Mouse (Mus musculus) intestine, embryonic 16.5 days (tissue): Measurements from ENCODE around the gene Kras. TPM values are rescaled to one million over a fixed set of nuclear protein-coding genes. Genes with fewer than 3 reads are reported as not detected.

Experiments used
- ATAC-seq: fragments of 200-750 bp; cut with Nextera tagmentation; 2 replicates; pipeline ENCODE4 v1.8.0; 2017; ENCODE audit warnings: moderate TSS enrichment, moderate library complexity
- H3K27ac ChIP-seq: fragments of 300-500 bp; sonication (generic); 2 replicates; pipeline ENCODE4 v1.5.1; 2014; ENCODE audit warnings: mild to moderate bottlenecking, low read length
- H3K27me3 ChIP-seq: fragments of 300-500 bp; sonication (generic); replicated peaks from 2 replicates; pipeline ENCODE4 v1.6.1; 2014; ENCODE audit warnings: low read length, control low read depth, mixed read lengths; ENCODE audit not compliant: control insufficient read depth, insufficient read depth
- H3K36me3 ChIP-seq: fragments of 300-500 bp; sonication (generic); 2 replicates; pipeline ENCODE4 v1.6.1; 2014; ENCODE audit warnings: low read length, control low read depth; ENCODE audit not compliant: control insufficient read depth, insufficient read depth
- H3K4me1 ChIP-seq: fragments of 300-500 bp; sonication (generic); 2 replicates; pipeline ENCODE4 v1.6.1; 2014; ENCODE audit warnings: low read length, control low read depth, mixed read lengths; ENCODE audit not compliant: control insufficient read depth, insufficient read depth
- H3K4me2 ChIP-seq: fragments of 300-500 bp; sonication (generic); 2 replicates; pipeline ENCODE4 v1.6.1; 2014; ENCODE audit warnings: low read depth, low read length, control low read depth
- H3K4me3 ChIP-seq: fragments of 300-500 bp; sonication (generic); 2 replicates; pipeline ENCODE4 v1.5.1; 2014; ENCODE audit warnings: mild to moderate bottlenecking, low read length
- H3K9ac ChIP-seq: fragments of 300-500 bp; sonication (generic); 2 replicates; pipeline ENCODE4 v1.6.1; 2014; ENCODE audit warnings: low read depth, low read length
- H3K9me3 ChIP-seq: fragments of 300-500 bp; sonication (generic); 2 replicates; pipeline ENCODE4 v1.6.1; 2016; ENCODE audit warnings: low read length, control low read depth; ENCODE audit not compliant: control insufficient read depth
- WGBS: fragments of 180-500 bp; shearing (Covaris S2); extraction: QIAGEN DNeasy Blood & Tissue Kit; methylation state at CpG from one replicate; pipeline ENCODE4 v1.1.7; 2014; 5-methylcytosine and 5-hydroxymethylcytosine counted together
- polyA plus RNA-seq: library from polyadenylated mRNA; unstranded; fragments of >200 nt; fragmentation: Nextera tagmentation; extraction: Ambion mirVana; gene quantifications from 2 replicates; pipeline ENCODE4 v1.2.1, GENCODE M21; 2015

The Kras gene
- polyA plus RNA-seq, 1 experiment from 2014 or later, result 56.6 TPM

DNA sequence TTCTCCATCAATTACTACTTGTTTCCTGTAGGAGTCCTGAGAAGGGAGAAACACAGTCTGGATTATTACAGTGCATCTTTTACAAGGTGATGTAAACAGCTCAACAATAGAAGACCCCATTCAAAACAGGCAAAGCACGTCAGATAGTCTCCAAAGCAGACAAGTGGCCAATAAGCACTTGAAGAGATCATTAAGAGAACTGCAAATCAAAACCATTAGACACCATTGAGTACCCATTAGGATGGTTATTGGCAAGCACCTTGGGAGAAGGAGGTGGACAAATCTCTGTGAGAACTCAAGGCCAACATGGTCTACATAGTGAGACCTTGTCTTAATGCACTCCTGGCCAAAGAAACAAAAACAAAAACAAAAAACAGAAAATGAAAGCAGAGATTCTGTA is 15.6 kb downstream of the Kras start:
- Histone ChIP-seq H3K27ac (no peak overlapping the region), H3K4me3 (no peak overlapping the region), H3K4me1 (no peaks in the 10 kb centered on the region), H3K27me3 (no peaks in the 10 kb centered on the region), H3K4me2 (no peak overlapping the region), H3K9me3 (no peaks in the 10 kb centered on the region), H3K9ac (no peak overlapping the region), H3K36me3 (peaks cover 3% of the 10 kb centered on the region; the same call in 1 of the 2 replicates)
- no peak for ATAC-seq
- WGBS, result 82% methylated on average over 1 of the region's 1 CpGs

DNA sequence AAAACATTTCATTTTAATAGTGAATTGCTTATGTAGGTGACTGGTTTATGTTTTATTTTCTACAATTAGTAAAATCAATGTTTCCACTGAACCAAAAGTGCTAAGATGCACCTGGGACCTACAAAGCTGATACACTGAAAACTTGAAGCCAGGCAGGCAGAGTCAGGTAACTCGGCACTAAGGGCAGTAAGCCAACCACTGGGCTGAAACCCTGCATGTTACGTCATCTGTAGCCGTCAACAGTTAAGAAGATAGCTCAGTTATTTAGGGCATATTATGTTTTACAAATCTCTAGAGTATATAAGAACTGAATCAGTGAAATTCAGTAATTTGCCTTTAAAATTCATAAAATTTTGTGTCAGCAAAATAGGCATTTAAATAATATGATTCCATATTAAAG is 23.7 kb downstream of the Kras start:
- no peak overlapping the region for H3K9ac ChIP-seq
- ATAC-seq, result no peak
- H3K36me3 ChIP-seq, result peaks cover 3% of the 10 kb centered on the region; the same call in 1 of the 2 replicates
- no peaks in the 10 kb centered on the region for H3K27me3 ChIP-seq
- no peak overlapping the region for H3K4me3 ChIP-seq
- H3K9me3 ChIP-seq, result no peaks in the 10 kb centered on the region
- H3K27ac ChIP-seq, result no peak overlapping the region
- no peaks in the 10 kb centered on the region for H3K4me1 ChIP-seq
- H3K4me2 ChIP-seq, result no peak overlapping the region
- 83% methylated on average over 3 of the region's 3 CpGs for WGBS

DNA sequence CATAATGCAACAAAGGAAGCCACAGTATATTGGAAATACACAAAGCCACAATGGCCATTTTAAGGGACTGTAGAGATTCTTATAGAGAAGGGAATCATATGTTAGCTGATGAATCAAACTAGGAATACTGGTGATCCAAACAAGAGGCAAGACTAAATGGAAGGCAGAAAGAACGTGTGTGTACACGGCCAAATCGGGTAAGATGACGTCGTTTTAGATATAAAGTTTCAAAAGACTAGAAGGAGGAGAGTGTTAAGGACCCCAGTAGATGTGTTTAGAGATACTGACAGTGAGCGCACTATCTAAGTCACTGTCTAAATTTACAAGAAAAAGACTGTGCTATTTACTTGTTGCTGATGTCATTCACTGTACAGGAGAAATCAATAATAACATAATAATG is 25.8 kb downstream of the Kras start:
- Histone ChIP-seq H3K27ac (no peak overlapping the region), H3K4me3 (no peak overlapping the region), H3K27me3 (no peaks in the 10 kb centered on the region), H3K9ac (no peak overlapping the region), H3K36me3 (peaks cover 3% of the 10 kb centered on the region; the same call in 1 of the 2 replicates), H3K9me3 (no peaks in the 10 kb centered on the region), H3K4me2 (no peak overlapping the region), H3K4me1 (no peaks in the 10 kb centered on the region)
- WGBS, result 91% methylated on average over 6 of the region's 6 CpGs
- no peak for ATAC-seq

DNA sequence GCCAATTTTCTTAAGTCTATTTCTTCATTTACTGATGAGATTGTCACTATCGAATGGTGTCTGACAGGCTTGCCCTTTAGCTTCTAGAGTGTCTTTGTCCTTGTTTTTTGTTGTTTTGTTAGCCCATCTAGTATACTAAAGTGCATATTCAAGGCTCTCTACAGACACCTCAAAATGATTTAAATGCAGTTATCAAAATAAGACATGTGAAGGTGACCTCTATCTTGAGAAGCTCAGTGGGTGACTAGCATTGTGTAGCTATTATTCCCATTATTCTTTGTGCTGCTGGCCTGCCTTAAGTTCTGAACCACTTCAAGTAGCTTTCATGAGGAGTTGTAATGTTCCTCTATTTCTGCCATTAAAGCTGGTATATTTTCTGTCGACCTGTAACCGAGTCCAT is 34.2 kb downstream of the Kras start:
- Histone ChIP-seq H3K4me2 (no peak overlapping the region), H3K9ac (no peak overlapping the region), H3K4me1 (no peaks in the 10 kb centered on the region), H3K9me3 (no peaks in the 10 kb centered on the region), H3K36me3 (peaks cover 7% of the 10 kb centered on the region; the same call in 1 of the 2 replicates), H3K27me3 (no peaks in the 10 kb centered on the region), H3K27ac (no peak overlapping the region), H3K4me3 (no peak overlapping the region)
- 87% methylated on average over 3 of the region's 3 CpGs for WGBS
- no peak for ATAC-seq

DNA sequence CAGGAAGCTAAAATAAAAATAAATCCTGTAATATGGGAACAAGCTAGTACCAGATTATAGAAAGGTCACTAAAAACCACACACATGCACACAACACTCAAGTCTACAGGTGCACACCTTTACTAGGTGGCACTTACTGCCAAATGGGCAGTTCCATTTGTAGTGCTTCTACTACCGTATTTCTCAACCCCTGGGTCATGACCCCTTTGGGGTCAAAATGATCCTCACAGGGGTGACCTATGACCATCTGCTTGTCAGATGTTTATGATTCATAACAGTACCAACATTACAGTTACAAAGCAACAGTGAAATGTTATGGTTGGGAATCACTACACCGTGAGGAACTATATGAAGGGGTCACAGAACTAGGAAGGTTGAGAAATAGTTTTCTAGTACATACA is 36.1 kb downstream of the Kras start:
- Histone ChIP-seq H3K36me3 (peaks cover 4% of the 10 kb centered on the region; the same call in 1 of the 2 replicates), H3K4me1 (peaks cover 3% of the 10 kb centered on the region; the same call in 1 of the 2 replicates), H3K9me3 (no peaks in the 10 kb centered on the region), H3K9ac (no peak overlapping the region), H3K4me2 (no peak overlapping the region), H3K27ac (no peak overlapping the region), H3K4me3 (no peak overlapping the region), H3K27me3 (no peaks in the 10 kb centered on the region)
- ATAC-seq, result no peak
- 78% methylated on average over 2 of the region's 2 CpGs for WGBS

DNA sequence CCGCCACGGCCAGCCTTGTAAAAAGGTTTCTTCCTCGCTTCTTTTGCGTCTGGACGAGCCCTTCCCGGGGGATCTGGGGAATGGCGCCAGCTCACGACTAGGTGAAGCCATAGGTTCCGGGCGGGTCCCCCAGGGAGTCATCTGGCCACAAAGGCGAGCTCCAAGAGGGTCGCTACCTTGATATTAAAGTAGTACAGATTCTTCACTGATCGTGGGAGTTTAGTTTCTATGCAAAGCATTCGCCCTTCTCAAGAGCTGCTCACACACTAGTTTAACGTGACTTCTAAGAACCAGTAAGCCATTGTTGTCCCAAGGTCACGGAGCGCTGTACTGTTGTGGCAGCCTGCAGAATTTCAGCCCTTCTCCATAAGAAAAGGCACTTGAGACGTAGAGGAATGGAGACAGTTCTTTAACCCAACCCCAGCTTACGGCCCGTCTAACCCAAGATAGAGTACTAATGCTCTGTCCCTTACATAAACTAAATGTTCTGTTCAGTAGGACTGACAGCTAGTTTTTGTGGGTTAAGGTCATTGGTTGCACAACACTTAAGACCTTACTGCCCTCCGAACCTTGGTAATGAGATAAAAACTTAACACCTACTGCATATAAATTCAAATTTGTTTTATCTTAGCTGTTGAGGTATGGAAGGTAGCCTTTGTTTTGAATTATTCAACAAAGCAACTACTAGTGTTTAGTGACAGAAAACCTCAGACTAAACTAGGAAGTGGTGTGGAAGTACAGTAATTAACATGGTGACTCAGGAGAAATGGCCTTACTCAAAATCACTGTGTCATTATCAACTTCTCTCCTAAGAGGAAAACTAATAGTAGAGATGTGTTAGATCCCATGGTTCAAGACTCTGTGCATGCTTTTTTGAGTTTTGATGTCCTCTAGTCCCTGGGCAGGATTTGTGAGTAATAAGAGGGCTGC is 38.4 kb downstream of the Kras start:
- H3K9ac ChIP-seq, result peak overlapping the region; percentile 90
- peak overlapping the region; percentile 98 for H3K27ac ChIP-seq
- H3K4me2 ChIP-seq, result peak overlapping the region; percentile 60
- H3K27me3 ChIP-seq, result no peaks in the 10 kb centered on the region
- peak; percentile 57 for ATAC-seq
- H3K36me3 ChIP-seq, result no peaks in the 10 kb centered on the region
- peaks cover 3% of the 10 kb centered on the region; the same call in 1 of the 2 replicates for H3K4me1 ChIP-seq
- H3K4me3 ChIP-seq, result peak overlapping the region; percentile 70
- no peaks in the 10 kb centered on the region for H3K9me3 ChIP-seq
- whole genome bisulfite sequencing, result 2% methylated on average over 21 of the region's 21 CpGs

DNA sequence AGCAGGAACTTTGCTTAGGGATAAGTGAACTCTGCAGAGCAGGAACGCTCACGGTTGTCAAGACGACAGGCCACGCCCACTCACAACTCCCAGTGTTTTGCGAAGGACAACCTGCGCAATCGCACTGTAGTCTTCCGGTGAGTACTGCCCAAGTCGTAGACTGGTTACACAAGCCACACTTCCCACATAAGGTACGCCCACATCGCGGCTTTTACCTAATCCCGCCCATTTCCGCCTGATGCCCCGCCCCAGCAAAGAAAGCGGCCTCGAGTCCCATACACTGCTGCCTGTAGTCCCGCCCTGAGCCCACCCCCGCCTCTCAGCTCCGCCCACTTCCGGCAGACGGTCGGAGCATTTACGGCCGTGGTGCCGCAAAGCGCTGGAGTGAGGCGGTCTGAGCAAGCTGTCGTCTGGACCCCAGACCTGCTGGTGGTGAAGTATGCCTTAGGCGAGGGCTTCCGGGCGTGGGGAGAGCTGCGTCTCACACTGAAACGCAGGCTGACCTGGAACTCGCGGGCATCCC is 39.2 kb downstream of the Kras start, which contains the start of the genes Casc1 and Etfrf1:
Casc1 (minus strand) TSS at position 190 of the 523 bp plus-strand sequence.
Etfrf1 (plus strand) TSS at position 319 of the 523 bp plus-strand sequence.
- H3K4me1 ChIP-seq, result peaks cover 3% of the 10 kb centered on the region; the same call in 1 of the 2 replicates
- H3K9ac ChIP-seq, result peak within 1 kb of the TSS; percentile 90
- ATAC-seq, result peak; percentile 100
- H3K4me2 ChIP-seq, result peak within 1 kb of the TSS; percentile 72
- H3K36me3 ChIP-seq, result no peaks in the 10 kb centered on the region
- WGBS, result under 1% methylated on average over 36 of the region's 36 CpGs
- peak within 1 kb of the TSS; percentile 70 for H3K4me3 ChIP-seq
- H3K9me3 ChIP-seq, result no peaks in the 10 kb centered on the region
- H3K27ac ChIP-seq, result peak within 1 kb of the TSS; percentile 98
- H3K27me3 ChIP-seq, result no peaks in the 10 kb centered on the region

DNA sequence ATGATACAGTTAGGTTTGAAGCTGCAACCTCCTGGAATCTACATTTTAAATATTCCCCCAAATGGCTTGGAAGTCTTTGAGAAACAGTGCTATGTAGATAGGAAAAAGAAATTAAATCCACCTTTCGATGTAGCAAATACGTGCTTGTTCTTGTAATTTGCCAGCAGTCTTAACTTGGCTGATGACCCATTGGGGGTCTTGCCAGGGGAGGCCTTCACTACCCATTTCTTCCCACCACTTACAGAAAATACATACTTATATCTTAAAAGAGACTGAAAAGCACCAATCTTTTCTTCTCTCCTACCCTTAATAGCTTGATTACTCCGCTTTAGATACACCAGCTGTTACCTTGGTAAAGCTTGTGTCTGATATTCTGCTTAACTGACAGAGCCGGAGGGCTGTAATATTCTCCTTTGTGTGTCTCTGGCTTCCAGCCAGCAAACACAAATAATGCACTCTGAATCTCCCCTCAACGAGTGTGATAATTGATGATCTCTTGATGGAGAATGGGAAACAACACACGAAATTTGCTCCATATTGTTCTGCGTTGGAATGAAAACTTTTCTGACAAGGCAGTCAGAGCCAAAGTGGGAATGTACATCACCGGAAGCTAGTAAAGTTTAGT is 39.9 kb downstream of the Kras start:
- Histone ChIP-seq H3K27ac (0 out of 2 replicates have a peak overlapping the region, but pooled peaks have one; percentile 33), H3K27me3 (no peaks in the 10 kb centered on the region), H3K9ac (peak overlapping the region; percentile 50; the same call in 1 of the 2 replicates), H3K36me3 (no peaks in the 10 kb centered on the region), H3K9me3 (no peaks in the 10 kb centered on the region), H3K4me2 (peak overlapping the region; percentile 72), H3K4me3 (peak overlapping the region; percentile 55), H3K4me1 (peaks cover 3% of the 10 kb centered on the region; the same call in 1 of the 2 replicates)
- 0 out of 2 replicates have a peak, but pooled peaks have one; percentile 0 for ATAC-seq
- WGBS, result 28% methylated on average over 8 of the region's 8 CpGs

DNA sequence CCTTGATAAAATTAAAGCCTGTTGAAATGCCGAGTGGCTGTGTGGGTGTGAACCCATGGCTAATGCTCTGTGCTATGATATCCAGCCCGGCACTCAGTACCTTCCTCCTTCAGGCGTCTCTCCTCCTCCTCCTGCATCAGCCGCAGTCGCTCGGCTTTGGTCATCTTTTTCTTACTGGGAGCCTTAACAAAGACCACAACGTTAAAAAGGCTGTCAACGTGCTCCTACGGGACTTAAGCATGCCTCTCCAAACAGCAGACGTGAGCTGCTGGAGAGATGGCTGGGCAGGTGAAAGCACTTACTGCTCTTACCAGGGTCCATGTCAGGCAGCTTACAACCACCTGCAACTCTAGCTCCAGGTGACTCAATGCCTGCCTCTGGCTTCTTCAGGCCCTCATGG is 44.9 kb downstream of the Kras start:
- no peak overlapping the region for H3K4me3 ChIP-seq
- 74% methylated on average over 10 of the region's 10 CpGs for WGBS
- no peaks in the 10 kb centered on the region for H3K9me3 ChIP-seq
- H3K9ac ChIP-seq, result no peak overlapping the region
- no peak overlapping the region for H3K4me2 ChIP-seq
- H3K36me3 ChIP-seq, result no peaks in the 10 kb centered on the region
- no peaks in the 10 kb centered on the region for H3K27me3 ChIP-seq
- ATAC-seq, result no peak
- H3K27ac ChIP-seq, result no peak overlapping the region
- peaks cover under 1% of the 10 kb centered on the region; the same call in 1 of the 2 replicates for H3K4me1 ChIP-seq
